Mouse (Mus musculus) retina, embryonic 14.5 days (tissue): ENCODE data around the gene Slc16a10.
"Not testable (repeated sequence)": the region's sequence is repeated elsewhere in the genome, so short reads cannot be mapped to it uniquely, and the experiment has no call there.

Experiments used
- DNase-seq: peaks from one replicate; pipeline ENCODE4 v3.0.0-alpha.2; 2015; ENCODE audit warnings: low spot score

The Slc16a10 gene

DNA sequence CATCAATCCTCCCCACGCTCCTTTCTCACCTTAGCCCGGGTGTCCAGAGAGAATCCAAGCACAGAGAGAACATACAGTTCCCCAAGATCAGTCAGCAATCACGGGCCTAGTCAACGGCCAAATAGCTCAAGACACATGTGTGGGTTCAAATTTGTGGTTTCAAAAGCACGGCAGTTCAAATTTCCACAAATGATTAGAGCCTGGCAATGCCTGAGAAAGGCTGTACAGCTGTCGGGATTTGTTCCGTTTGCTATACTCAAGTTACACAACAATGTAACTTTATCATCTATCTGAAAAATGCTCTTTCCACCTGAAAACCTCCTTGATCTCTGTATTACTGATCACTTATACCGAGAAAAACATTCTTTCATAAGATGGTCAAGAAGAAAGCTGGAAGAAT lies 116.5 kb downstream of the Slc16a10 start:
- DNase-seq = no peak

DNA sequence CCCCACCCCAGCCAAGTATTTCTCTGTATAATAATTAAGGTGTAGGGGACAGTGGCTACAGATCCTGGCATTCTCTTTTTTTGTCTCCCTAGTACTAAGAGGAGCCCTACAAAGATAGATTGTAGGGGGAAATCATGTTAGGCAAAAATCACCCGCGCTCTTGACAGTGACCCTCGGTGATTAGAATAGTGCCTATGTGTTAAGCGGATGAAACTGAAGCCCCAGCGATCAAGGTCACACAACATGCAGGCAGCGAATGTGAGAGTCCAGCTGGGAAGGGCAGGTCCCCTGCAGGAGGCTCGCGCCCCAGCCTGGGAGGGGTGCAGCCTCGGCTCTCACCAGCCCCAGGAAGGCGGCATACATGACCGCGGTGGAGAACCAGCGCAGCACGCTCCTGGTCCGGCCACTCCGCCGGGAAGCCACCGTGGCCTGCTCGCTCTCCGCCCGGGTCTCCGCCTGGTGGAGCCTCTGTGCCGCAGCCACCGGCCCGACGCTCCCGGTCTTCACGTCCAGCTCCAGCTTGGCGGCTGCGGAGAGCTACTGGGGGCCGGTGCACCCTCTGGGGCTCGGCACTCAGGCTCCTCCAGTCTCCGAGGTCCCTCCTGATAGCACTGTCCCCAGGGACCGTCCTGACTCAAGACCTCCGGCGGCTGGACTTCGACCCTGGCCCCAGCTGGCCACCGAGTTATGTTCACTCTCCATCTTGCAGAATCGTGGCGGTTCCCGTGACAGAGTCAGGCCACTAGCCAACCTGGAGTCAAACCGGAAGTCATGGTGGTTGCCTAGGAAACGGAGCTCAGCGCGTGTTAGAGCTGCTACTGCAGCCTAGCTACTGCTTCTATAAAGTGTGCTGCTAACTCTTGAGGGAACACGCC lies 117.3 kb downstream of the Slc16a10 start, which contains the start of gene Mfsd4b1:
Gene Mfsd4b1 (minus strand): TSS at position 715 of the 875 bp plus-strand sequence.
- DNase-seq = peak; percentile 87

DNA sequence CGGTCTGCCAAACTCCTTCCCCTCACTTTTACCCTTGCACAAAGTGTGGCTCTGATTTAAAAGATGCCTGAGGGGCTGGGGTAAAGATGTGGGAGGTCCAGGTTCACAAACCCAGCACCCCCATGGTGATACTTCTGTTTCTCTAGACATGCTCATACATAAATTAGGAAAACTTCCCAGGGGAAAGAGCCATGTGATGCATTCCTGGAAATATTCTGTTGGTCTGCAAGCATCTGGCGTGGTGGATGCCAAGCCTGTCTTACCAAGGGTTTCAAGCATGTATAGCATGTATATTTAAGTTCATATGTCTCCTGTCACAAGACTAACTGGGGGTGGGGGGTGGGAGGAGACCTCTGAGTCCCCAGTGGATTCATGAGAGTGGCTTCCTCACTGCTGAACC lies 121.7 kb downstream of the Slc16a10 start:
- no peak for DNase-seq

DNA sequence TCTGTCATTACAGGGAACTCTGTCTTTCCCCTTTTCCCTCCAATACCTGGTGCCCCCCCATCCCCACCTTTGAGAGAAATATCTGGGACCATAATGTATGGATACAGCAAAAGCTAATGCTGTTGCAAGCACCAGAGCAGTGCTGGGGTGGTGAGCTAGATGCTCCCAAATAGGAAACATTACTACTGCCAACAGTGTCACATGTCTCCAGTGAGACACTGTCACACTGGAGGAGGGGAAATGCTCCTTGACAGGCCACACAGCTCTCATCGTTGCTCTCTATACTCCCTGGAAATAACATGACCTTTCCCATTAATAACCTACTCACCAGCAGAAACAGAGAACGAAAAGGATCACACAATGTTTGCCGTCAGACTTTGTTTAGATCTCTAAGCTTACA lies 122.6 kb downstream of the Slc16a10 start:
- no peak for DNase-seq

DNA sequence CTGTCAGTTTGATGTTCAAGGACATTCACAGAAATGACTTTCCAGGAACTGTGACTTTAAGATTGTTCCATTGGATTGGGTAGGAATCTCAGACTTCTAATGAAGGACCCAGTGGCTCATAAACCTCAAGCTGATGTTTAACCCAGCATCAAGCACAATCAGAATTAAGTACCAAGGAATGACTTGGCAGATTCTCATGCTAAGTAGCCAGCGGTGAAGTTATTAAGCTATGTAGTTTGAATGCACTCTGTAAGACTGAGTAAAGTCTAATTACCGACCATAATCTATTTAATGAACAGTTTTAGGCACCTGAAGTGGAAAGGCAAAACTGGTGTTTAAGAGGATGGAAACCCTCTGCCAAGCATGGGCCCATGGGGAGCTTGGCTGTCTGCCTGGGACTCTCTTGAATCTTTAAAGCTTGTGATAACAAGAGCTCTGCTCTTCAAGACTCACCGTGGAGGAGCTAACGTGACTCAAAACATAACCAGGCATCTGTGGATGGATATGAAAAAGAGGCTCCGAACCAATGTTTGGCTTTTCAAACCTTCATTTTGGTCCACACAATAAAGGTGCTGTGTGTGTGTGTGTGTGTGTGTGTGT lies 123.7 kb downstream of the Slc16a10 start:
- DNase-seq = no peak

DNA sequence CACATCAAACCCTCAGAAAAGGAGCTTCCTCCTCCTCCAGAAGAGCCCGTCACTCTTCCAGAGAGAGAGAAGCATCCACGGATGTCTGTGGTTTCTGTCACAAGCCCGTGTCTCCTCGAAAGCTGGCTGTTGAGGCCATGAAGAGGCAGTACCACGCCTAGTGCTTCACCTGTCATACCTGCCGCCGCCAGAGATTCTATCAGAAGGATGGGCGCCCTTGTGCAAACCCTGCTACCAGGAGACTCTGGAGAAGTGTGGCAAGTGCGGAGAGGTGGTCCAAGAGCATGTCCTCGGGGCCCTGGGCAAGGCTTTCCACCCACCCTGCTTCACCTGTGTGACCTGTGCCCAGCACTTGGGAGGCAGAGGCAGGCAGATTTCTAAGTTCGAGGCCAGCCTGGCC lies 132.5 kb downstream of the Slc16a10 start:
- no peak for DNase-seq

DNA sequence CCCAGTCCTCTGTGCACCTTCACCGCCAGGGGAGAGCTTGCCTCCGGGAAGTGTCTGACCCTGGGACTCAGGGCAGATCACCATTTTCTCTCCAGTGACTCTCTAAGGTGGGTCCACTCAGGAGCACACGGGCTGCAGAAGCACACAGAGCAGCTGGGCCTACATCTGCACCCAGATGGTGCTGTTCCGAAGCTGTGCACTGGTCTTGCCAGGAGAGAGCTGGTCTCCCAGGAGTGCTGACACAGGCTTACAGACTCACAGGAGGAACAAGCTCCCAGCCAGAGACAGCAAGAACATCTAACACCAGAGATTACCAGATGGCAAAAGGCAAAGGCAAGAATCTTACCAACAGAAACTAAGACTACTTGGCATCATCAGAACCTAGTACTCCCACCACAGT lies 133.2 kb downstream of the Slc16a10 start:
- not testable (repeated sequence) for DNase-seq

DNA sequence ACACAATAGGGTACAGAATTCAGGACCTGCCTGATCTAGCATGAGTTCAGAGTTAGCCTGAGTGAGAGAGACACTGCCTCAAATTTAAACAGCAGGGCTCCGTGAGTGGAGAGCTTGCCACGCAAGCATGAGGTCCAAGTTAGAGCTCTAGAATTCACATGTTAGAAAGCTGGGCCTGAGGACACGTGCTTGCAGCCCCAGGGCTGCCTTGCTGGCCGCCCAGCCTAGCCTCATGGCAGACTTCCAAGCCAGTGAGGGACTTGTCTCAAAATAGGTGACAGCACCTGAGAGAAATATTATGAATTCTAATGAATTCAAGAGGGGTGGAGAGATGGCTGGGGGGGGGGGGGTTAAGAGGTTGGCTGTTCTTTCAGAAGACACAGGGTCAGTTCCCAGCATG lies 134.1 kb downstream of the Slc16a10 start:
- DNase-seq = no peak

DNA sequence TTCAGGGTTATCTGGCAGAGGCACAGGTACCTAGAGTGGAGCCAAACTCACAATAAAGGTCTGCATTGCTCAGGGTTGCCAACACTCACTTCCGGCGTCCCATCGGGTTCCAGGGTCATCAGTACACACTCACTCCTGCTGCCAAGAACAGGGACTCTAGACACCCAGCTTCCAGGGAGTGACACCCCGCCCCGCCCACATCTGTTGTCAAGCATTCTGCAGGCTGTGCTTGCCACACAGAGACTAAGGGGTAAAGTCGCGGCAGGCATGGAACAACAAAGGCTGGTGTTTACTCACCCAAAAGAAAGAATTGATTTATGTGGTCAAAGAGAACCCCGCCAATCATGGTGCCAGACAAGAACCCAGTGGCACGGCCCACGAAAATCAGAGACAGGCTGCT lies 135.1 kb downstream of the Slc16a10 start:
- DNase-seq = no peak

DNA sequence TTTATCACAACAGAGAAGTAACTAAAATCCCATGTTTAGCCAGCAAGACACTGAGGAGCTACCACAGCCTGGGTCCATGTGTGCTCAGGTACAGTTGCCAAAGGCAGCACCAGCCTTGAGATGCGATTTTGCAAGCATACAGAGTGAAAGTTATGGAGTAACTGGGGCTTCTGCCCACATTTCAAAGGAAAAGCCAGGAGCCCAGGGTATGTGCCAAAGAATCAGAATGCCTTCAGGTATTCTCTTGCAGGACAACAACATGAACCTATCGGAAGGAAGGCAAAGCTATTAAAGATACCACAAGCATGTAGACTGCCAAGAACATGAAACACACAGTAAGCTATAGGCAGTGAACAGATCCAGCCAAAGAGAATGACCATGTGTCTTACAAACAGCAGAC lies 141.3 kb downstream of the Slc16a10 start:
- DNase-seq = no peak

DNA sequence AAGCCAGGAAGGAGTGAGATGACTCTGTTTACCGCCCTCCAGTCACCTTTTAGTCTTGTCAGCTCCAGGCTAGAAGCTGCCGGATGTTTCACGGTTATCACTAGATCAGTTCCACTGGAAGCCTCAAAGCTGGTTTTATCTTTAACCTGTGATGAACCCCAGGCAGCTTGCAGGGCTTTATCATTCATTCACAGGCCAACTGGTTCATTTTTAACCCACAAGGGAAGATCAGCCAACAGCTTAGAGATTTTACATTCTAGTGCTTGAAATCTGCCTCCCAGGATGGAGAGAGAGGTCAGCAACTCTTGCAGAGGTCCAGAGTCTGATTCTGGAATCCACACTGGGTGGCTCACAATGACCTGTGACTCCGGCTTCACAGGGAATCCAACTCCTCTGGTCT lies 150.9 kb downstream of the Slc16a10 start:
- no peak for DNase-seq

DNA sequence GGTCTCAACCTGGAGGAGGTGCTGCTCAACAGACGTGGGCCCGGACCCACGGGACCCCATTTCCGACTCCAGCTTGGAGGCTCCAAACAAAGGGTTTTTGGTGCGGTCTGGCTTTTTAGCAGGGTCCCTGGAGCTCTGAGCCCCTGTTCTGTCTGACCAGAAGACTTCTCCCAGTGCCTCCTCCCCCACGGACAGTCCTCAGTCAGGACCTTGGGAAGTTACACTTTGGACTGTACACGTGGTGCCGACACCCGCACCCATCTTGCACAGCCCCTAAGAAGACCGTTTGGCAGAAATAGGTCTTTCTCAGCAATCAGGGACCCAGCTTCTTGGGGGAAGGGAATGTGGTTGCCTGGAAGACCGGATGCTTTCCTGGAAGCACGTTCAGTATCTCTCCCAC lies 155.6 kb downstream of the Slc16a10 start, which contains the start of gene Mfsd4b5:
Gene Mfsd4b5 (minus strand): TSS at position 181 of the 400 bp plus-strand sequence.
- no peak for DNase-seq
